Mouse (Mus musculus) megakaryocyte, embryonic 14.5 days (primary cell): Measurements from ENCODE around the gene Fosl2. TPM values are rescaled to one million over a fixed set of nuclear protein-coding genes. Genes with fewer than 3 reads are reported as not detected.

ENCODE experiments used
- H3K27me3 ChIP-seq: replicated peaks from 2 replicates; pipeline ENCODE3; 2012; ENCODE audit warnings: inconsistent platforms
- H3K36me3 ChIP-seq: replicated peaks from 2 replicates; pipeline ENCODE3; 2012; ENCODE audit warnings: low read length, inconsistent platforms, mixed read lengths
- H3K4me1 ChIP-seq: 2 replicates; pipeline ENCODE4 v1.6.1; 2012; ENCODE audit warnings: inconsistent platforms
- H3K4me3 ChIP-seq: replicated peaks from 2 replicates; pipeline ENCODE3; 2012; ENCODE audit warnings: moderate library complexity, mild to moderate bottlenecking, inconsistent platforms
- H3K9me3 ChIP-seq: 2 replicates; pipeline ENCODE4 v1.6.1; 2012; ENCODE audit warnings: inconsistent platforms
- FLI1 ChIP-seq: IDR thresholded peaks from 2 replicates; pipeline ENCODE4 v1.6.1; 2012; ENCODE audit warnings: low read length, inconsistent platforms, mixed read lengths
- GATA1 ChIP-seq: IDR thresholded peaks from 3 replicates; pipeline ENCODE4 v1.6.1; 2012; ENCODE audit warnings: mixed read lengths, low read length, inconsistent platforms, borderline replicate concordance
- polyA plus RNA-seq: library from polyadenylated mRNA; stranded (reverse); fragments of >175 nt; gene quantifications from 2 replicates; pipeline ENCODE4 v1.2.3, GENCODE M21; 2012; ENCODE audit warnings: low replicate concordance; ENCODE audit not compliant: insufficient read depth

Gene Fosl2
- polyA plus RNA-seq, 1 experiment: 5.0 TPM

GRCm38 (mm10) chr5:32195857-32196609 is 60.4 kb downstream of the Fosl2 start:
- no peaks in the 10 kb centered on the region for H3K27me3 ChIP-seq
- H3K9me3 ChIP-seq: no peaks in the 10 kb centered on the region
- H3K4me3 ChIP-seq: peak overlapping the region; percentile 83
- H3K36me3 ChIP-seq: no peaks in the 10 kb centered on the region
- no peak for TF ChIP-seq GATA1
- TF ChIP-seq FLI1: no peak
- peaks cover 91% of the 10 kb centered on the region for H3K4me1 ChIP-seq

GRCm38 (mm10) chr5:32197698-32198097 is 62.1 kb downstream of the Fosl2 start:
- TF ChIP-seq FLI1 (no peak), GATA1 (no peak)
- H3K9me3 ChIP-seq: no peaks in the 10 kb centered on the region
- no peaks in the 10 kb centered on the region for H3K36me3 ChIP-seq
- H3K27me3 ChIP-seq: no peaks in the 10 kb centered on the region
- H3K4me1 ChIP-seq: peaks cover 78% of the 10 kb centered on the region
- peak overlapping the region; percentile 25 for H3K4me3 ChIP-seq

GRCm38 (mm10) chr5:32199136-32199535 is 63.5 kb downstream of the Fosl2 start:
- Histone ChIP-seq H3K4me1 (peaks cover 71% of the 10 kb centered on the region), H3K36me3 (no peaks in the 10 kb centered on the region), H3K27me3 (no peaks in the 10 kb centered on the region), H3K4me3 (no peak overlapping the region), H3K9me3 (no peaks in the 10 kb centered on the region)
- TF ChIP-seq GATA1: no peak
- TF ChIP-seq FLI1: no peak

DNA sequence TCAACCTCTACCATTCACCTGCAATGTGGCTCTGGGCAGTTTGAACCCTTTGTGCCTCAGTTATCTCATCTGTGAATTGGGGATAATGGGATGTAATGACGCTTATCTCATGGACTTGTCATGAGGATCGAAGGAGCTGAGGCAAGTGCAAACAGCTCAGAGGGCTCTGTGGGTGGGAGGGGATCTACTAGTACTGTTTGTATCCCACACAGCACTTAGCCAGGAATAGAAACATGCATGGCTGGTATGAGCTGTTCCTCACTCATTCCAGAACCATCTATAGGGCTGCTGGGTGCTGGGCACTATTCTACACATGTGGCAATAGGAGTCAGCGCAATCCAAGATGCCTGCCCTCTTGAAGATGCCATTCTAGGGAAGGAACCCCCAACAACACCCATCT is 64.0 kb downstream of the Fosl2 start:
- H3K4me1 ChIP-seq: peaks cover 67% of the 10 kb centered on the region
- no peaks in the 10 kb centered on the region for H3K27me3 ChIP-seq
- no peaks in the 10 kb centered on the region for H3K36me3 ChIP-seq

DNA sequence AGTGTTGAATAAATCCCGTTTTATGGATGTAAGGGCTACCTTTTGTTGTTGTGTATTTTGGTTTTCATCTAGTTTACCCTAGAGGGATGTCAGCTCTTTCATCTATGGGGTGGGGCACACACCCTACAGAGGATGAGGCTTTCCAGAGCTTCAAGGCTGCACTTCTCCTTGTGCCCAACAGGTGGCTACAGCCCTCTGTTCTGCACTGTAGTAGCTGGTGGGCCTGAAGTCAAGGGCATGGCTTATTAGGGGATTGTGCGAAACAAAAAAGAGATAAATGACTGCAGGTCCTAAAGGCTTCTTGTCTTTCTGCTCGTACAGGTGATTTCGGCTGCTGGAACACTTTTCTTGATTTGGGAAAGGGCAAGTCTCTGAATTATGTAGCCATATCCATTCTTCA is 69.1 kb downstream of the Fosl2 start:
- TF ChIP-seq GATA1 (no peak), FLI1 (no peak)
- no peak overlapping the region for H3K4me3 ChIP-seq
- H3K27me3 ChIP-seq: peaks cover 7% of the 10 kb centered on the region
- H3K4me1 ChIP-seq: peaks cover 21% of the 10 kb centered on the region
- no peaks in the 10 kb centered on the region for H3K9me3 ChIP-seq
- H3K36me3 ChIP-seq: no peaks in the 10 kb centered on the region

More for the DNA sequence above, 64.0 kb downstream of the Fosl2 start:
- no peak overlapping the region for H3K4me3 ChIP-seq
- no peaks in the 10 kb centered on the region for H3K9me3 ChIP-seq
- no peak for TF ChIP-seq GATA1
- TF ChIP-seq FLI1: no peak

DNA sequence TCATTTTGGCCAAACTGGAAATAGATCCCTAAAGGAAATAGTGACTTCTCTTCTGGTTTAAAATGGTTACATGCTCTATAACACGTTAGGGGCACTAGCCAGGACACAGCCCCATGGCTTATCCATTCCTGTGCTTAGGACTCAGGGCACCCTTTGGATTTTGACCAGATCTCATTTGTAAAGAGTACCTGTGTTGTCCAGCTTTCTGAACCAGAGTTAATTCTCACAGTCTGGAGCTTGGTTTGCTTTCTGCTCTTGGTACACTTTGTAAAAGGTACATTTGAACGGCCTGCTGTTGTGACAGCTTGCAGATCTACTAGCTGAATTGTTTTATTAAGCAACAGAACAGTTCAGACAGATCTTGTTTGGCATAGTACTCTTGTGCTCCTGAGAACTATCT is 71.1 kb downstream of the Fosl2 start:
- TF ChIP-seq FLI1 (no peak), GATA1 (no peak)
- H3K9me3 ChIP-seq: no peaks in the 10 kb centered on the region
- H3K27me3 ChIP-seq: peaks cover 7% of the 10 kb centered on the region
- peaks cover 5% of the 10 kb centered on the region; the same call in 1 of the 2 replicates for H3K4me1 ChIP-seq
- H3K36me3 ChIP-seq: no peaks in the 10 kb centered on the region
- no peak overlapping the region for H3K4me3 ChIP-seq

Other genes starting within 250 kb of the Fosl2 start
- gene Plb1, start 96.9 kb downstream of the Fosl2 start, polyA plus RNA-seq: not detected in 2 replicates